Mouse (Mus musculus): Measurements from ENCODE around the gene Itgae.

Gene Itgae

GRCm38 (mm10) chr11:73092057-73092456, 1.7 kb downstream of the Itgae start:
- in situ Hi-C loops (cut with MboI, MseI) = no loop called here

- in situ Hi-C loops (cut with MboI, MseI) = no loop called here
Measured at GRCm38 (mm10) chr11:73092877-73093276, 2.5 kb downstream of the Itgae start.

GRCm38 (mm10) chr11:73094231-73094995, 4.0 kb downstream of the Itgae start:
- in situ Hi-C loops (cut with MboI, MseI) = no loop called here

- in situ Hi-C loops (cut with MboI, MseI) = no loop called here
Measured at GRCm38 (mm10) chr11:73098860-73099259, 8.5 kb downstream of the Itgae start.

- in situ Hi-C loops (cut with MboI, MseI) = no loop called here
Measured at GRCm38 (mm10) chr11:73099976-73100750, 9.8 kb downstream of the Itgae start.

GRCm38 (mm10) chr11:73101308-73101707, 10.9 kb downstream of the Itgae start:
- in situ Hi-C loops (cut with MboI, MseI) = no loop called here

- in situ Hi-C loops (cut with MboI, MseI) = loop anchor here in 1 of 2 experiments (5.0 kb wide), 1 partner anchor 33 kb away; no protein-coding TSS in a partner anchor
Measured at GRCm38 (mm10) chr11:73105246-73105645, 14.9 kb downstream of the Itgae start.

GRCm38 (mm10) chr11:73107358-73107757, 17.0 kb downstream of the Itgae start:
- in situ Hi-C loops (cut with MboI, MseI) = loop anchor here in 1 of 2 experiments (5.0 kb wide), 1 partner anchor 35 kb away; no protein-coding TSS in a partner anchor

- in situ Hi-C loops (cut with MboI, MseI) = loop anchor here in 1 of 2 experiments (5.0 kb wide), 1 partner anchor 36 kb away; no protein-coding TSS in a partner anchor
Measured at GRCm38 (mm10) chr11:73108195-73108897, 18.0 kb downstream of the Itgae start.

GRCm38 (mm10) chr11:73108898-73109625, 18.7 kb downstream of the Itgae start:
- in situ Hi-C loops (cut with MboI, MseI) = loop anchor here in 1 of 2 experiments (5.0 kb wide), 1 partner anchor 37 kb away; no protein-coding TSS in a partner anchor

- in situ Hi-C loops (cut with MboI, MseI) = loop anchor here in 1 of 2 experiments (5.0 kb wide), 1 partner anchor 38 kb away; no protein-coding TSS in a partner anchor
Measured at GRCm38 (mm10) chr11:73109941-73110340, 19.6 kb downstream of the Itgae start.

GRCm38 (mm10) chr11:73111414-73111813, 21.0 kb downstream of the Itgae start:
- in situ Hi-C loops (cut with MboI, MseI) = no loop called here

GRCm38 (mm10) chr11:73126495-73126894, 36.1 kb downstream of the Itgae start:
- in situ Hi-C loops (cut with MboI, MseI) = no loop called here

- in situ Hi-C loops (cut with MboI, MseI) = loop anchor here (5.0 to 10.0 kb wide), 2 partner anchors 41 to 56 kb away; no protein-coding TSS in a partner anchor
Measured at GRCm38 (mm10) chr11:73131020-73131419, 40.6 kb downstream of the Itgae start.

- in situ Hi-C loops (cut with MboI, MseI) = loop anchor here (5.0 to 10.0 kb wide), 2 partner anchors 39 to 58 kb away; no protein-coding TSS in a partner anchor
Measured at GRCm38 (mm10) chr11:73132999-73133398, 42.6 kb downstream of the Itgae start.

- in situ Hi-C loops (cut with MboI, MseI) = loop anchor here (5.0 to 10.0 kb wide), 2 partner anchors 38 to 59 kb away; no protein-coding TSS in a partner anchor
Measured at GRCm38 (mm10) chr11:73134222-73134621, 43.8 kb downstream of the Itgae start.

GRCm38 (mm10) chr11:73136587-73136986, 46.2 kb downstream of the Itgae start:
- in situ Hi-C loops (cut with MboI, MseI) = loop anchor here in 1 of 2 experiments (10.0 kb wide), 1 partner anchor 62 kb away; no protein-coding TSS in a partner anchor

GRCm38 (mm10) chr11:73137116-73137515, 46.7 kb downstream of the Itgae start:
- in situ Hi-C loops (cut with MboI, MseI) = loop anchor here in 1 of 2 experiments (10.0 kb wide), 1 partner anchor 62 kb away; no protein-coding TSS in a partner anchor

- in situ Hi-C loops (cut with MboI, MseI) = loop anchor here in 1 of 2 experiments (10.0 kb wide), 1 partner anchor 63 kb away; no protein-coding TSS in a partner anchor
Measured at GRCm38 (mm10) chr11:73137591-73138501, 47.5 kb downstream of the Itgae start, which contains the start of gene Haspin. Gene Haspin (minus strand): TSS chr11:73138294.

Measured in T-helper 17 cell (primary cell).